Mouse (Mus musculus): ENCODE results near the gene Plcb4. TPM values are rescaled to one million over a fixed set of nuclear protein-coding genes. Genes with fewer than 3 reads are reported as not detected.

Plcb4 gene
- total RNA-seq, 2 experiments from 2014 or later, result 17.3 to 18.2 TPM

- no peak for DNase-seq (ENCODE audit: extremely low spot score in 1 of 2, low spot score in 1 of 2)
Measured at GRCm38 (mm10) chr2:136059029-136059669, 400.3 kb downstream of the Plcb4 start.
